Mouse (Mus musculus) C2C12 (cell line): ENCODE data around the gene Khdc4.

Experiments used
- CTCF ChIP-seq: IDR thresholded peaks from one replicate; pipeline ENCODE4 v1.5.1; 2011; ENCODE audit not compliant: control insufficient read depth, insufficient read depth, insufficient read length
- USF1 ChIP-seq: IDR thresholded peaks from one replicate; pipeline ENCODE4 v1.6.1; 2011; ENCODE audit warnings: low read depth, mild to moderate bottlenecking, control low read depth, moderate library complexity

DNA sequence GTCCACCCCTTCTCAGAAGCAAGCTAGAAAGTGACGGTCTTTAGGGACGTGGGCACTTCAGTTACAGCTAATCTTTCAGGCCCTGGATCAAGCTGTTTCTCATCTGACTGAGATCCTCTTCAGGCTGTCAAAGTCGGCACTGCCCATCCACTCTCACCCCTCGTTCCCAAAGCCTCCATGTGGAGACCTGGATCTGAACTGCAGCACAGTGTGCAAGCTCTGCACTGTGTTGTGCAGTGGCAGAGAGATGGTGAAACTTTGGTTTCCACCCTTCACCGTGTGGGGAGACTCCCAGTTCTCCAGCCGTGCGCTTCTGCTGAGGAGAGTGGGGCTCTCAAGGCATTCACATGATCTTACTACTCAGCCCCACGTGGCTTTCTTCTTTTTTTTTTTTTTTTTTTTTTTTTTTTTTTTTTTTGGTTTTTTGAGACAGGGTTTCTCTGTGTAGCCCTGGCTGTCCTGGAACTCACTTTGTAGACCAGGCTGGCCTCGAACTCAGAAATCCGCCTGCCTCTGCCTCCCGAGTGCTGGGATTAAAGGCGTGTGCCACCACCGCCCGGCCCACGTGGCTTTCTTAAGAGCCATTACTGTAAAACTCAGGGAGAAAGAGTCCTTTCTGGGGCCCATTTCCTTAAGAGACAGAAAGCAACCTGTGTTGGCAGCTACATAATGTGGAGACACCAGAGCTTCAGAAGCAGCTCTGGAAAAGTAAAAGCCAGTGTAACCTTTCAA is 60.7 kb downstream of the Khdc4 start:
- TF ChIP-seq CTCF (no peak), USF1 (no peak)
